Mouse (Mus musculus): ENCODE data around the gene Olfr1369-ps1. TPM values are rescaled to one million over a fixed set of nuclear protein-coding genes. Genes with fewer than 3 reads are reported as not detected.

Gene Olfr1369-ps1
- total RNA-seq, 4 experiments from 2014 or later: not detected

Other genes starting within 250 kb of the Olfr1369-ps1 start
- not detected for gene Olfr1370, start 36.5 kb upstream of the Olfr1369-ps1 start, total RNA-seq (2022)
- not detected for gene Olfr263, start 18.2 kb downstream of the Olfr1369-ps1 start, total RNA-seq (2022)
- not detected for gene Olfr1368, start 34.4 kb downstream of the Olfr1369-ps1 start, total RNA-seq (2022)
- gene Trim27, start 68.0 kb downstream of the Olfr1369-ps1 start, total RNA-seq (2022): 10 to 100 TPM; 17.7 to 20.3 (median 19.3) TPM
- gene Gpx5, start 181.2 kb downstream of the Olfr1369-ps1 start, total RNA-seq (2022): not detected
- gene Gpx6, start 200.6 kb downstream of the Olfr1369-ps1 start, total RNA-seq (2022): not detected
- not detected for gene Olfr1367, start 235.4 kb downstream of the Olfr1369-ps1 start, total RNA-seq (2022)

Measured in heart, adult 8-10 months (tissue).